Mouse (Mus musculus) kidney, embryonic 14.5 days (tissue): ENCODE measurements around the gene B3gnt6. TPM values are rescaled to one million over a fixed set of nuclear protein-coding genes. Genes with fewer than 3 reads are reported as not detected.

Experiments
- ATAC-seq: fragments of 200-750 bp; cut with Nextera tagmentation; 2 replicates; pipeline ENCODE4 v1.8.0; 2017; ENCODE audit warnings: moderate number of reproducible peaks, mild to moderate bottlenecking, moderate TSS enrichment, moderate library complexity; ENCODE audit not compliant: low FRiP score, low TSS enrichment
- H3K27ac ChIP-seq: fragments of 300-500 bp; sonication (generic); 2 replicates; pipeline ENCODE4 v1.5.1; 2014; ENCODE audit warnings: low read depth, mild to moderate bottlenecking, low read length, moderate library complexity, mixed read lengths
- H3K27me3 ChIP-seq: fragments of 300-500 bp; sonication (generic); 2 replicates; pipeline ENCODE4 v1.6.1; 2014; ENCODE audit warnings: mild to moderate bottlenecking, low read length; ENCODE audit not compliant: control insufficient read depth, insufficient read depth
- H3K36me3 ChIP-seq: fragments of 300-500 bp; sonication (generic); 2 replicates; pipeline ENCODE4 v1.6.1; 2014; ENCODE audit warnings: low read length, mixed read lengths; ENCODE audit not compliant: control insufficient read depth, insufficient read depth
- H3K4me1 ChIP-seq: fragments of 300-500 bp; sonication (generic); 2 replicates; pipeline ENCODE4 v1.6.1; 2014; ENCODE audit warnings: low read length, mixed read lengths; ENCODE audit not compliant: control insufficient read depth, insufficient read depth
- H3K4me2 ChIP-seq: fragments of 300-500 bp; sonication (generic); replicated peaks from 2 replicates; pipeline ENCODE4 v1.6.1; 2014; ENCODE audit warnings: low read depth, mild to moderate bottlenecking, low read length
- H3K4me3 ChIP-seq: fragments of 300-500 bp; sonication (generic); 2 replicates; pipeline ENCODE4 v1.5.1; 2014; ENCODE audit warnings: mild to moderate bottlenecking, low read length
- H3K9ac ChIP-seq: fragments of 300-500 bp; sonication (generic); 2 replicates; pipeline ENCODE4 v1.6.1; 2014; ENCODE audit warnings: low read depth, mild to moderate bottlenecking, low read length, moderate library complexity
- H3K9me3 ChIP-seq: fragments of 300-500 bp; sonication (generic); 2 replicates; pipeline ENCODE4 v1.6.1; 2016; ENCODE audit warnings: low read length; ENCODE audit not compliant: control insufficient read depth
- WGBS: fragments of 180-500 bp; shearing (Covaris S2); extraction: QIAGEN DNeasy Blood & Tissue Kit; methylation state at CpG from one replicate; pipeline ENCODE4 v1.1.7; 2014; 5-methylcytosine and 5-hydroxymethylcytosine counted together
- polyA plus RNA-seq: library from polyadenylated mRNA; unstranded; fragments of >200 nt; fragmentation: Nextera tagmentation; extraction: Ambion mirVana; gene quantifications from 2 replicates; pipeline ENCODE4 v1.2.1, GENCODE M21; 2014

Gene B3gnt6
- polyA plus RNA-seq, 1 experiment from 2014 or later = 0.15 TPM

GRCm38 (mm10) chr7:98156280-98156665 lies 43.0 kb downstream of the B3gnt6 start:
- no peak for ATAC-seq
- no peak overlapping the region for H3K27ac ChIP-seq

GRCm38 (mm10) chr7:98155546-98156279 lies 43.6 kb downstream of the B3gnt6 start:
- no peak for ATAC-seq
- Histone ChIP-seq H3K4me3 (no peak overlapping the region), H3K9me3 (no peaks in the 10 kb centered on the region), H3K27ac (no peak overlapping the region), H3K4me1 (peaks cover 38% of the 10 kb centered on the region), H3K36me3 (no peaks in the 10 kb centered on the region), H3K27me3 (no peaks in the 10 kb centered on the region), H3K4me2 (no peak overlapping the region), H3K9ac (no peak overlapping the region)
- WGBS = 25% methylated on average over 8 of the region's 8 CpGs

More at GRCm38 (mm10) chr7:98156280-98156665, 43.0 kb downstream of the B3gnt6 start:
- peaks cover 39% of the 10 kb centered on the region for H3K4me1 ChIP-seq
- 45% methylated on average over 3 of the region's 3 CpGs for WGBS
- H3K27me3 ChIP-seq = no peaks in the 10 kb centered on the region
- no peaks in the 10 kb centered on the region for H3K36me3 ChIP-seq
- no peaks in the 10 kb centered on the region for H3K9me3 ChIP-seq
- no peak overlapping the region for H3K9ac ChIP-seq
- H3K4me3 ChIP-seq = no peak overlapping the region
- H3K4me2 ChIP-seq = no peak overlapping the region

- Histone ChIP-seq H3K9me3 (no peaks in the 10 kb centered on the region), H3K36me3 (no peaks in the 10 kb centered on the region), H3K9ac (no peak overlapping the region), H3K27me3 (no peaks in the 10 kb centered on the region), H3K4me2 (no peak overlapping the region), H3K27ac (no peak overlapping the region), H3K4me1 (peaks cover 30% of the 10 kb centered on the region), H3K4me3 (no peak overlapping the region)
- 66% methylated on average over 5 of the region's 5 CpGs for WGBS
- ATAC-seq = no peak
Observed at GRCm38 (mm10) chr7:98153892-98154291, 45.4 kb downstream of the B3gnt6 start.

DNA sequence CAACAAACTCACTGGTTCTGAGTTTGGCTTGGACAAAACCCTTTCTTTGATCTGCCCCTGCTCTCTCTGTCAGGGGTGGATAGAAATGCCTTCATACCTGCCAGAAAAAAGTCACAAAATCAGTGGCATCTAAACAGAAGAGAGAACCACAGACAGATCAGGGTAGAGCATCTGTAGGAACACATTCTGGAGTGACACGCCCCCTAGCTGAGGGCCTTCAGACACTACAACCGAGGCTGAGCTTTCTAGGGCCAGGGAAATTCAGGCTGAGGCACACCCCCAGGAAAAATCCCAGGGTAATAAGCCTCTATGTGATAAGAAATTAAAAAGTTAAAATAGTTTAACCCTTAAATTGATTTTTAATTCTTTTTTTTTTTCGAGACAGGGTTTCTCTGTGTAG lies 45.9 kb downstream of the B3gnt6 start:
- no peaks in the 10 kb centered on the region for H3K27me3 ChIP-seq
- H3K4me2 ChIP-seq = no peak overlapping the region
- H3K36me3 ChIP-seq = no peaks in the 10 kb centered on the region
- H3K9ac ChIP-seq = no peak overlapping the region
- peaks cover 30% of the 10 kb centered on the region for H3K4me1 ChIP-seq
- no peak overlapping the region for H3K4me3 ChIP-seq
- WGBS = 56% methylated on average over 3 of the region's 3 CpGs
- no peak overlapping the region for H3K27ac ChIP-seq
- H3K9me3 ChIP-seq = no peaks in the 10 kb centered on the region
- no peak for ATAC-seq

DNA sequence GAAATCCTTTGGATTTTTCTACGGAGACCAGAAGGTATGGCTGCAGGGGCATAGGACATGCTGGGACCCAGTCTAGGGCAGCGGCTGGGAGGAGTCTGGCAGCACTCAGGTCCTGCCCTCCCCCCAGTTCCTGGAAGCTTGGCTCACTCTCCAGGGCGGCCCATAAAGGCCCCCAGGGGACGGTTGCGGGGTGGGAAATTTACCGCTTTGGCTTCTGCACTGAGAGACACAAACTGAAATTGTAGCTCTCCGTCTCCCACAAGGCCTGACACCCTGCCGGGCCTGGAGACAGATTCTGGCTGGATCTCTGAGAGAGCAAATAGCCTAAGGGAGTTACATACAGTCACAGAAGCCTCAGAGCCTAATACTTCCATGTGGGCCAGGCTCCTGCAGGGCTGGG lies 46.9 kb downstream of the B3gnt6 start:
- no peaks in the 10 kb centered on the region for H3K36me3 ChIP-seq
- no peak overlapping the region for H3K27ac ChIP-seq
- no peak overlapping the region for H3K4me3 ChIP-seq
- H3K4me1 ChIP-seq = peaks cover 39% of the 10 kb centered on the region
- H3K27me3 ChIP-seq = no peaks in the 10 kb centered on the region
- no peak overlapping the region; the same call in 1 of the 2 replicates for H3K9ac ChIP-seq
- ATAC-seq = no peak
- H3K9me3 ChIP-seq = no peaks in the 10 kb centered on the region
- WGBS = 22% methylated on average over 8 of the region's 8 CpGs
- H3K4me2 ChIP-seq = no peak overlapping the region

DNA sequence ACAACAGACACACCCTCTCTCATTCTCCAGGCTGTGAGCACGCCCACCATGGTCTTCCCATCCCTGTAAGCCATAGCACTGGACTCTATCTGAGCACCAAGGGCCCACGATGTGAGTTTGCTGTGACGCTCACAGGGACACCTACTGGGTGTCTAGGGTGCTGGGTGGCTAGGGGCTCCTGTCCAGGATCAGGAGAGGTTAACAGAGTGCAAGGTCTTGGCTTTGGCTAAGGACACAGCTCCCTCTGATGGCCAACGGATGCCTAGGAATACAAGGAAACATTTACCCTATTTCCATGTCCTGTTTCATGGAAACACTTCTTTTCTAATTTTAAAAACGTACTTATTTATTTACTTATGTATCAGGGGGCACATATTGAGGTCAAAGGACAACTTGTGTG lies 48.8 kb downstream of the B3gnt6 start:
- Histone ChIP-seq H3K4me3 (no peak overlapping the region), H3K27ac (peak overlapping the region; percentile 37; the same call in 1 of the 2 replicates), H3K36me3 (no peaks in the 10 kb centered on the region), H3K4me1 (peaks cover 34% of the 10 kb centered on the region), H3K27me3 (no peaks in the 10 kb centered on the region), H3K9me3 (no peaks in the 10 kb centered on the region), H3K9ac (no peak overlapping the region), H3K4me2 (no peak overlapping the region)
- ATAC-seq = no peak
- 55% methylated on average over 5 of the region's 5 CpGs for WGBS

DNA sequence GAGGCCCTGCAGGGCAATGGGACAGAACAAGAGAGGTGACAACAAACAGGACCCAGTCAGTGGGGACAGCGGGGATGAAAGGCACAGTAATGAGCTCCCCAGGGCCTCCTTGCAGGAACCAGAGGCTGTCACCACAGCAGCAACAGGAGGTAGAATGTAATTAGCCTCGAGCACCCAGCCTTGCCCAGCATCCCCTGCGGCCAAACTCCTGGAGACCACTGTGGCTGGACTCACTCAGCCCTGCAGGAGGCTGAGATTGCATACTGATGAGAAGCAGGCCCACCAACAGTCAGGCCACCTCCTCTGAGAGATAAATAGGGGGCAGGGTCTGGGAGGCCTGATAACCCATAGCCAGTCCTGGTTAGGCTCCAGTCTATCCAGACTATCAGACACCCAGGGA lies 49.5 kb downstream of the B3gnt6 start:
- Histone ChIP-seq H3K27me3 (no peaks in the 10 kb centered on the region), H3K4me1 (peaks cover 34% of the 10 kb centered on the region), H3K9me3 (no peaks in the 10 kb centered on the region), H3K4me2 (no peak overlapping the region), H3K9ac (no peak overlapping the region), H3K27ac (peak overlapping the region; percentile 69; the same call in 1 of the 2 replicates), H3K4me3 (no peak overlapping the region), H3K36me3 (no peaks in the 10 kb centered on the region)
- ATAC-seq = peak; percentile 37; the same call in 1 of the 2 replicates
- whole genome bisulfite sequencing = 9% methylated on average over 3 of the region's 3 CpGs

DNA sequence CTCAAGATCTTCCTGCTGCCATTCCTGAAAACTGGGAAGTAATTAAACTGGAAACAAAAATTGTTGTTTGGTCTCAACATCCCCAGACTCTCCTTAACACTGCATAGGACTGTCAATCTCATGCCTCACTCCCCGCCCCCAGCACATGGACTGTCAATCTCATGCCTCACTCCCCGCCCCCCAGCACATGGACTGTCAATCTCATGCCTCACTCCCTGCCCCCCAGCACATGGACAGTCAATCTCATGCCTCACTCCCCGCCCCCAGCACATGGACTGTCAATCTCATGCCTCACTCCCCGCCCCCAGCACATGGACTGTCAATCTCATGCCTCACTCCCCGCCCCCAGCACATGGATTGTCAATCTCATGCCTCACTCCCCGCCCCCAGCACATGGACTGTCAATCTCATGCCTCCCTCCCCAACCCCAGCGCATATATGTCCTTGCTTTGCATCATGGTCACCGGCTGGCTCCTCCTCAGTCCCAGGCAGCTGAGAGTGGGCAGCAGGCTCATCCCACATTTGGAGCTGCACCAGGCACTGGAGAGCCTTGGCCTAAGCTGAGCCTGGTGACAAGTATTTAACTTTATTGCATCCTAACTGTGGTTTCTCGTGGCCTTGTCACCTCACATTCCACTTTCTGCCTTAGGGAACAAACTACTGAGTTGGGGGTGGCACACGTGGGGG lies 50.4 kb downstream of the B3gnt6 start:
- Histone ChIP-seq H3K4me2 (no peak overlapping the region), H3K9me3 (no peaks in the 10 kb centered on the region), H3K9ac (no peak overlapping the region), H3K27me3 (no peaks in the 10 kb centered on the region), H3K36me3 (no peaks in the 10 kb centered on the region), H3K4me1 (peaks cover 34% of the 10 kb centered on the region), H3K4me3 (no peak overlapping the region), H3K27ac (peak overlapping the region; percentile 69; the same call in 1 of the 2 replicates)
- 68% methylated on average over 10 of the region's 10 CpGs for WGBS
- no peak for ATAC-seq

GRCm38 (mm10) chr7:98147766-98148165 lies 51.5 kb downstream of the B3gnt6 start:
- 54% methylated on average over 8 of the region's 8 CpGs for WGBS
- H3K27me3 ChIP-seq = no peaks in the 10 kb centered on the region
- no peak for ATAC-seq

More at GRCm38 (mm10) chr7:98147766-98148165, 51.5 kb downstream of the B3gnt6 start:
- Histone ChIP-seq H3K36me3 (no peaks in the 10 kb centered on the region), H3K4me1 (peaks cover 35% of the 10 kb centered on the region), H3K4me3 (no peak overlapping the region), H3K27ac (peak overlapping the region; percentile 38; the same call in 1 of the 2 replicates), H3K9me3 (no peaks in the 10 kb centered on the region), H3K4me2 (no peak overlapping the region), H3K9ac (no peak overlapping the region)
